Mouse (Mus musculus): ENCODE results near the gene Pnrc1. TPM values are rescaled to one million over a fixed set of nuclear protein-coding genes. Genes with fewer than 3 reads are reported as not detected.
"Not testable (repeated sequence)": the region's sequence is repeated elsewhere in the genome, so short reads cannot be mapped to it uniquely, and the experiment has no call there.

Pnrc1 gene
- polyA plus RNA-seq, 1 experiment, result 27.9 TPM

DNA sequence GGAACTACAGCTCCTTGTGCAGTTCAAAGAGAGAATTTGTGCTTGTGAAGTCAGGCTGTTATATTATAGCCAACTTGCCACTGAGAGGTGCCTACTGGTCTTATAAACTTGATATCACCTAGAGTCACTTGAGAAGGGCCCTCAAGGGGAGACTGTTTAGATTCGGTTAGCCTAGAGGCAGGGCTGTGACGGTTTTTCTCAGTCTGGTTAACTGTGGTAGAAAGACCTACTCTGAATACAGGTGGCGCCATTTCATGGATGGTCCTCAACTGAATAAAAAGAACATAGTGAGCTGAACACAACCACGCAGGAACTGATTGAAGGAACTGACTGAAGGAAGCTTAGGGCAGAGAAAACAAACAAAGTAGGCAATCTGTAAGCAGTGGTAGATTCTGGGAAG lies 17.2 kb upstream of the Pnrc1 start:
- no peaks in the 10 kb centered on the region; the same call in 1 of the 2 replicates for H3K4me1 ChIP-seq (ENCODE audit: control insufficient read depth, insufficient read depth, low read length)

DNA sequence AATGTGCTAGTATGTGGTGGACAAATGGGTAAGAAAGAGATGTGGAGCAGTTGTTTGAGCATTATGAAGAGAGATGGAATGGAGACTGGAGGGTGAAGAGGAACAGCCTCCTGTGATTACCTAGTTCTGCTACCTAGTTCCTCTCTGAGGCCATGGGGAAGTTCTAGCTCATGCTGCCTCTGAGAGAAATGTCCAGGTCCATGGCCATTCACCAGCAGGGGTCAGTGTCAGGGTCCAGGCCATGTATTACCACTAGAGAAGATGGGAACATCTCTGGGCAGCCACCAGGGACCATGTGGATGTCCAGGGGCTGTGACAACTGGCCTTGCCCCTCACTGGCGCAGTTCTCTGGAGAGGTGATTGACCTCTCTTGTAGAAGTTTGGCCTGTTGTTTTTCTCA lies 13.1 kb upstream of the Pnrc1 start:
- Histone ChIP-seq H3K4me3 (replicated peaks; ENCODE audit: control insufficient read depth, low read depth, low read length) (no peak overlapping the region), H3K4me1 (ENCODE audit: control insufficient read depth, insufficient read depth, low read length) (no peaks in the 10 kb centered on the region), H3K27ac (ENCODE audit: control insufficient read depth, insufficient read depth, low read depth, low read length, poor library complexity) (no peak overlapping the region)
- WGBS, result 83% methylated on average over 1 of the region's 1 CpGs
- TF ChIP-seq CTCF (IDR thresholded peaks at IDR 0.05; ENCODE audit: control insufficient read depth, insufficient read depth, low read length) (peak; percentile 33; the same call in 1 of the 2 replicates), POLR2A (IDR thresholded peaks at IDR 0.05; ENCODE audit: borderline replicate concordance, control insufficient read depth, low read depth, low read length) (no peak)

More for the DNA sequence above, 17.2 kb upstream of the Pnrc1 start:
- TF ChIP-seq CTCF (IDR thresholded peaks at IDR 0.05; ENCODE audit: control insufficient read depth, insufficient read depth, low read length) (no peak), POLR2A (IDR thresholded peaks at IDR 0.05; ENCODE audit: borderline replicate concordance, control insufficient read depth, low read depth, low read length) (no peak)
- 62% methylated on average over 4 of the region's 4 CpGs for WGBS
- Histone ChIP-seq H3K27ac (ENCODE audit: control insufficient read depth, insufficient read depth, low read depth, low read length, poor library complexity) (no peak overlapping the region), H3K4me3 (replicated peaks; ENCODE audit: control insufficient read depth, low read depth, low read length) (no peak overlapping the region)

DNA sequence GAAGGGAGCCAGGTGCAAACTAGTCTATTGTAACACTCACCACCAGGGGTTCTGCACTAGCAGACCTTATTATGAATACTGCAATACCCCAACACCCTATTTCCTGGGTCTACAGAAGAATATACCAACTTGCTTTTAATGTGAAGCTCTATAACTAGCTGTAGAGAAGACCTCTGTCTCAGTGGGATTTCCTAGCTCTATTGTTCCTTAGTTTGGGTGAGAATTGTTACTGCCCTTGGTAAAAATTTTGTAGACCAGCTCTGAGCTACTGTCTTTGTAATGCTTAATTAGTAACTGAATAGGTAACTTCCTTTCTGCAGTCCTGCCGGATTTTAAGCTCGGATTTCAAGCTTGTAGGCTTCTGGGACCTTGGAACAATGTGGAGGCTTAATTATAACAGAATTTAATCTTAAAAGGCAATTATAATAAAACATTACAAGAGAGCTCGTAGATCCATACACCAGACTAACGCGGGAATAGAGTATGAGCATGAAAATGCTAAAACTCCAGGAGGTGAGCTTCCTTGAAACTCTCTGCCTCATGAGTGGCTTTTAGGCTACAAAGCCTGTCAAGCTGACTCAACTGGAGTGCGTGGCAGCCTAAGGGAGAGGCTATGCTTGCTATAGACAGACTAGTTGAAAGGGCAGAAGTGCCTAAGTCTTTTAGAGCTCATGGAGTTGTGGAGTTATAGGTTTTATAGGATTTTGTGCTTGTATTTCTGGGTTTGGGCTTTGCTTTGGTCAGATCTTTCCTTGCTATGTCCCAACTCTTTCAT lies 11.1 kb upstream of the Pnrc1 start:
- H3K4me3 ChIP-seq (replicated peaks; ENCODE audit: control insufficient read depth, low read depth, low read length); H3K4me1 ChIP-seq (ENCODE audit: control insufficient read depth, insufficient read depth, low read length); H3K27ac ChIP-seq (ENCODE audit: control insufficient read depth, insufficient read depth, low read depth, low read length, poor library complexity): not testable (repeated sequence)
- WGBS, result 83% methylated on average over 6 of the region's 6 CpGs

DNA sequence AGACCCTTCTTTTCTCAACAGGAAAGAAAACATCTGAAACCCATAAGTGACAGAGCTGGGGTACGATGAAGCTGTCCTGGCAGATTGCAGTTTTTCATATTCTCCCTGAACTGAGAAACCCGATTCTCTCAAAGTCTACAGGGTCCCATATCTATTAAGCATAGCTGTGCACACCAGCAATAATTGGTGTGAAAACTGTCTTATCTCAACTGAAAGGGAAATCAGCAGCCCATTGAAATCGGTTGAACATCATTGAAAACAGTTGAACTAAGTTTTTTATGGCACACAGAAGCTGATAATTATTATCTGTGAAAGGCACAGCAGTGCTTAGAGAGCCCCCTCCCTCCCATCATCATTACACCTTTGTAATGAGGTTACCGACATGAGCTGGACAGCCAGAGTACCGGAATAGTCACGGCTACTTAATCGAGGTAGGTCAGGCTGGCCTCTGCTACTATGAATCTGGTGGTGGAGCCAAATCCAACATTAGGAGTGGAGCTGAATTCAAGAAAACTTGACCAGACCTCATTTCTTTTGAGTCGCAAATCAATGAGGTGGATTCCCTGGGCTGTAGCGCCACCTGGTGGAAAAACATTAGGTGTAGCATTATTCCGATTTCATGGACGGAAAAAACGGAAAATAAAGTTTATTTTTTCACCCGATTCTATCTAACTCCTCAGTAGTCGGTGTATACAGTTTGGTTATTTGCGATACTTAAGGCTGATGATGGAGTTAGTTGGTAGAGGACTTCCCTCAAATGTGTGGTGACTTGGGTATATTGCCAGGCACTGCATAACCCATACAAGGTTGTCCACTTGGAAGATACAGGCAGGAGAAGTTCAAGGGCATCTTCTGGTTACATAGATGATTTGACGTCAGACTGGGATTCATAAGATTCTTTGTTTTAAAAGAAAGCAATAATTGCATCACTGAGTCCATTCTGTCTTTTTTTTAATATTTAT lies 2.7 kb upstream of the Pnrc1 start:
- WGBS, result 18% methylated on average over 16 of the region's 16 CpGs
- H3K4me1 ChIP-seq (ENCODE audit: control insufficient read depth, insufficient read depth, low read length), result no peaks in the 10 kb centered on the region
- no peak overlapping the region for H3K4me3 ChIP-seq (replicated peaks; ENCODE audit: control insufficient read depth, low read depth, low read length)
- no peak overlapping the region for H3K27ac ChIP-seq (ENCODE audit: control insufficient read depth, insufficient read depth, low read depth, low read length, poor library complexity)
- no peak for TF ChIP-seq CTCF (IDR thresholded peaks at IDR 0.05; ENCODE audit: control insufficient read depth, insufficient read depth, low read length)
- TF ChIP-seq POLR2A (IDR thresholded peaks at IDR 0.05; ENCODE audit: borderline replicate concordance, control insufficient read depth, low read depth, low read length), result no peak

DNA sequence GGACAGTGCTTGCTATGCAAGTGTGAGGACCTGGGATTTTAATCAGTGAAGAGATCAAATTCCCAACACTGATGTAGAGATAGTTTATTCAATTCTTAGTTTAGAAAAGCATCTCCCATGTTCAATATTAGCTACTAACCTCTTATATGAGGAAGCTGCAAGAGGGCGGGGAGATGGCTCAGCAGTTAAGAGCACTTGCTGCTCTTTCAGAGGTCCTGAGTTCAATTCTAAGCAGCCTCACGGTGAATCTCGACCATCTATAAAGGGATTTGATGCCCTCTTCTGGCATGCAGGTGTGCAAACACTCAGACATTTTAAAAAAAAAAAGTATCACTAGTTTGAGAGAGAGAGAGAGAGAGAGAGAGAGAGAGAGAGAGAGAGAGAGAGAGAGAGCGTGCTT lies 915 bp upstream of the Pnrc1 start:
- WGBS, result 34% methylated on average over 4 of the region's 4 CpGs
- TF ChIP-seq CTCF (IDR thresholded peaks at IDR 0.05; ENCODE audit: control insufficient read depth, insufficient read depth, low read length) (no peak), POLR2A (IDR thresholded peaks at IDR 0.05; ENCODE audit: borderline replicate concordance, control insufficient read depth, low read depth, low read length) (no peak)
- no peak overlapping the region for H3K27ac ChIP-seq (ENCODE audit: control insufficient read depth, insufficient read depth, low read depth, low read length, poor library complexity)
- H3K4me3 ChIP-seq (replicated peaks; ENCODE audit: control insufficient read depth, low read depth, low read length), result no peak overlapping the region
- H3K4me1 ChIP-seq (ENCODE audit: control insufficient read depth, insufficient read depth, low read length), result no peaks in the 10 kb centered on the region

DNA sequence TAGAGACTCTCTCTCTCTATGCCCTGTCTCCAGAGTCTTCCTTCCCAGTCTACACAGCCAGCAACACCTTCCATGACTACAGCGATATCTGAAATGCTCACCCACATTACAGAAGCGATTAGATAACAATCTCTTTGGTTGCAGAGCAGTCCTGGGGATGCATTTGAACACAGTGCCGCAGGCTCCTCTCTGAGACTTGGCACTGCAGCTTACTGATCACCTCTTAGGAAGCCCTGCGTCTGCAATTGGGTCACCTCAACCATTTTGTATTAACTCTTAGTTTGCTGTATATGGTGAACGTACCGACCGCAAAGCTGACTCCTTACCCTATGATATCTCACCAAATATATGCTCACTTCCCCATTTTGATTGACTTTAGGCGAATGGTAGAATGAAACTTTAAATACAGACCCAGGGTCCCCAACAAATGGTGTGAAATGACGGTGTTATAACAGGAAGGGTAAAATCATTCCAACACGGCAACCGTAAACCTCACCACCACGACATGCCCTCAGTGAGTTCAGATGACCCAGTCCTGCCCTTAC lies 785 bp downstream of the Pnrc1 start:
- no peak overlapping the region for H3K27ac ChIP-seq (ENCODE audit: control insufficient read depth, insufficient read depth, low read depth, low read length, poor library complexity)
- no peaks in the 10 kb centered on the region for H3K4me1 ChIP-seq (ENCODE audit: control insufficient read depth, insufficient read depth, low read length)
- H3K4me3 ChIP-seq (replicated peaks; ENCODE audit: control insufficient read depth, low read depth, low read length), result peak overlapping the region; percentile 15
- 26% methylated on average over 12 of the region's 12 CpGs for WGBS
- TF ChIP-seq POLR2A (IDR thresholded peaks at IDR 0.05; ENCODE audit: borderline replicate concordance, control insufficient read depth, low read depth, low read length) (no peak), CTCF (IDR thresholded peaks at IDR 0.05; ENCODE audit: control insufficient read depth, insufficient read depth, low read length) (no peak)

DNA sequence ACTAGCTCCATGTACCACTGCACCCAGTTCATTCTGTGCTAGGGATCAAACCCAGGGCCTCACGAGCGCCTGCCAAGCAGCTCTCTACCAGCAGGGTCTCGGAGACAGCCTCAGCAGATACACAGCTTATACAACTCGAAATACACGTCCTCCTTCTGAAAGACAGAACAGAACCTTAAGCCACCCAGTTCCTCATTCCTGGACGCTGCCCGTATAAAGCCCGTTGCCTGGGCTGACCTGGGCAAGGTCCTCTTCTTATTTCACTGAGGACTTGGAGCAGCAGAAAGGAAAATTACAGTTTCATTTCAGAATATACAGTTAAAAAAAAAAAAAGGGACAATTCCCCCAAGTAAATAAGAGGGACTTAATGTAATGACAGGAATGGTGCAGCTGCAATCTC lies 4.5 kb downstream of the Pnrc1 start:
- TF ChIP-seq CTCF (IDR thresholded peaks at IDR 0.05; ENCODE audit: control insufficient read depth, insufficient read depth, low read length) (no peak), POLR2A (IDR thresholded peaks at IDR 0.05; ENCODE audit: borderline replicate concordance, control insufficient read depth, low read depth, low read length) (no peak)
- Histone ChIP-seq H3K4me3 (replicated peaks; ENCODE audit: control insufficient read depth, low read depth, low read length) (no peak overlapping the region), H3K27ac (ENCODE audit: control insufficient read depth, insufficient read depth, low read depth, low read length, poor library complexity) (no peak overlapping the region), H3K4me1 (ENCODE audit: control insufficient read depth, insufficient read depth, low read length) (no peaks in the 10 kb centered on the region)
- 23% methylated on average over 8 of the region's 8 CpGs for WGBS

Measured in bone marrow, adult 2 months (tissue).